Mouse (Mus musculus): Measurements from ENCODE around the gene Vwa1. TPM values are rescaled to one million over a fixed set of nuclear protein-coding genes. Genes with fewer than 3 reads are reported as not detected.

Vwa1 gene
- polyA plus RNA-seq, 1 experiment from 2014 or later = 6.5 TPM

- 1% methylated on average over 10 of the region's 10 CpGs for WGBS
- DNase-seq (ENCODE audit: low spot score) (peak; percentile 52), ATAC-seq (no peak)
- Histone ChIP-seq H3K4me1 (ENCODE audit: insufficient read depth, low read depth, low read length) (peaks cover 10% of the 10 kb centered on the region), H3K9ac (replicated peaks; ENCODE audit: low read depth) (peak overlapping the region; percentile 60), H3K27me3 (replicated peaks; ENCODE audit: insufficient read depth, low read length) (no peaks in the 10 kb centered on the region), H3K27ac (ENCODE audit: low read length) (no peak overlapping the region), H3K36me3 (ENCODE audit: insufficient read depth, low read length) (peaks cover 9% of the 10 kb centered on the region; the same call in 1 of the 2 replicates), H3K4me3 (ENCODE audit: low read depth, low read length) (peak overlapping the region; percentile 67), H3K9me3 (ENCODE audit: low read length) (no peaks in the 10 kb centered on the region), H3K4me2 (replicated peaks; ENCODE audit: low read depth, low read length) (peak overlapping the region; percentile 94)
- TF ChIP-seq EP300 (IDR thresholded peaks at IDR 0.05) (no peak), CTCF (IDR thresholded peaks at IDR 0.05) (peak; percentile 53)
Observed at GRCm38 (mm10) chr4:155759862-155760612, 14.5 kb downstream of the Vwa1 start.

GRCm38 (mm10) chr4:155757011-155757410 is 17.5 kb downstream of the Vwa1 start:
- no peaks in the 10 kb centered on the region for H3K27me3 ChIP-seq (replicated peaks; ENCODE audit: insufficient read depth, low read length)
- H3K9ac ChIP-seq (replicated peaks; ENCODE audit: low read depth) = no peak overlapping the region
- H3K4me3 ChIP-seq (ENCODE audit: low read depth, low read length) = no peak overlapping the region
- peaks cover 20% of the 10 kb centered on the region; the same call in 1 of the 2 replicates for H3K36me3 ChIP-seq (ENCODE audit: insufficient read depth, low read length)
- H3K4me1 ChIP-seq (ENCODE audit: insufficient read depth, low read depth, low read length) = peaks cover 10% of the 10 kb centered on the region
- 91% methylated on average over 12 of the region's 12 CpGs for WGBS
- no peak for ATAC-seq
- TF ChIP-seq EP300 (IDR thresholded peaks at IDR 0.05) (no peak), CTCF (IDR thresholded peaks at IDR 0.05) (no peak)
- H3K4me2 ChIP-seq (replicated peaks; ENCODE audit: low read depth, low read length) = no peak overlapping the region
- no peak for DNase-seq (ENCODE audit: low spot score)
- no peak overlapping the region for H3K27ac ChIP-seq (ENCODE audit: low read length)
- no peaks in the 10 kb centered on the region for H3K9me3 ChIP-seq (ENCODE audit: low read length)

DNA sequence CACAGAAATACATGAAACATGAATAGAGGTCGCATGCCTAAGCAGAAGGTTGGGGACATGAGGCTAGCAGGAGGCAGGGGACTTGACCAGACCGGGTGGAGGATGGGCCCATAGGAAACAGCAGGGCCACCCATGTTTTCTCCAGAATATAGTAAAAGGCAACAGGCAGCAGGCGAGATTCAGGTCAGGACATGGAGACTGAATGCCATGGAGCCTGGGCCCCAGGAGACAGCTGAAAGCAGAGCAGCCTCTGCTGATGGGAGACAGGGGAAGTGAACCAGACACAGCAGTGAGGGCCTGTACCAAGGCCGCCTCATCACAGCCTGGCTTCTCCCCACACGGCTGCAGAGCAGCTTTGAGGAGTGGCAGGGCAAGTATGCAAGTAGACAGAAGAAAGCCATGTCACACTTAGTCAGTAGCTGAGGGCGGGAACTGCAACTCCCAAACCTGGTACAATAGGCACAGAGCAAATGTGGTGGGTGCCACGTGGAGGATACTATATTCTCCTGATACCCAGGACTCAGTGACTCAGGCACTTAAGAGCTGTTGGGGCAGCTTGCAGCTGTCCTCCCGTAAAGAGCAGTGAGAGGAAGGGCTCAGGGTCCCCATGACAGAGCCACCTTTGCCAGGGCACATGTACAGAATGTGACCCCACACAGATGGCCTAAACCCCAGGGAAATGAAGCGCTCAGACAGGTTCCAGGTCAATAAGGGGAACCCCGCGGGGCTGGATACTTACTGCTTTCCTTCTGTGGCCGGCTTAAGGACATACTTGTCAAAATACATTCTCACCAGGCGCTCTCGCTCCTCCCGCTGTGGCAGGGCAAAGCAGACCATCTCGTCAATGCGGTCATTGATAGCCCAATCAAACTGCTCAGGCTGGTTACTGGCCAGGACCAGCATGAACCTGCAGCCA is 27.7 kb downstream of the Vwa1 start:
- no peak overlapping the region for H3K4me2 ChIP-seq (replicated peaks; ENCODE audit: low read depth, low read length)
- TF ChIP-seq EP300 (IDR thresholded peaks at IDR 0.05) (no peak), CTCF (IDR thresholded peaks at IDR 0.05) (no peak)
- H3K27me3 ChIP-seq (replicated peaks; ENCODE audit: insufficient read depth, low read length) = no peaks in the 10 kb centered on the region
- 89% methylated on average over 17 of the region's 17 CpGs for WGBS
- DNase-seq (ENCODE audit: low spot score) (no peak), ATAC-seq (no peak)
- H3K9ac ChIP-seq (replicated peaks; ENCODE audit: low read depth) = no peak overlapping the region
- peaks cover 37% of the 10 kb centered on the region; the same call in 1 of the 2 replicates for H3K36me3 ChIP-seq (ENCODE audit: insufficient read depth, low read length)
- no peak overlapping the region for H3K27ac ChIP-seq (ENCODE audit: low read length)
- no peaks in the 10 kb centered on the region for H3K9me3 ChIP-seq (ENCODE audit: low read length)
- no peaks in the 10 kb centered on the region for H3K4me1 ChIP-seq (ENCODE audit: insufficient read depth, low read depth, low read length)
- no peak overlapping the region for H3K4me3 ChIP-seq (ENCODE audit: low read depth, low read length)

GRCm38 (mm10) chr4:155746036-155746548 is 28.4 kb downstream of the Vwa1 start:
- 83% methylated on average over 8 of the region's 8 CpGs for WGBS
- no peak for ATAC-seq
- no peak overlapping the region for H3K27ac ChIP-seq (ENCODE audit: low read length)
- H3K27me3 ChIP-seq (replicated peaks; ENCODE audit: insufficient read depth, low read length) = no peaks in the 10 kb centered on the region
- no peak overlapping the region for H3K4me3 ChIP-seq (ENCODE audit: low read depth, low read length)
- no peak overlapping the region for H3K9ac ChIP-seq (replicated peaks; ENCODE audit: low read depth)
- no peak for DNase-seq (ENCODE audit: low spot score)
- no peaks in the 10 kb centered on the region for H3K9me3 ChIP-seq (ENCODE audit: low read length)
- TF ChIP-seq CTCF (IDR thresholded peaks at IDR 0.05) = no peak
- TF ChIP-seq EP300 (IDR thresholded peaks at IDR 0.05) = no peak
- no peak overlapping the region for H3K4me2 ChIP-seq (replicated peaks; ENCODE audit: low read depth, low read length)
- peaks cover 30% of the 10 kb centered on the region; the same call in 1 of the 2 replicates for H3K36me3 ChIP-seq (ENCODE audit: insufficient read depth, low read length)
- H3K4me1 ChIP-seq (ENCODE audit: insufficient read depth, low read depth, low read length) = no peaks in the 10 kb centered on the region

DNA sequence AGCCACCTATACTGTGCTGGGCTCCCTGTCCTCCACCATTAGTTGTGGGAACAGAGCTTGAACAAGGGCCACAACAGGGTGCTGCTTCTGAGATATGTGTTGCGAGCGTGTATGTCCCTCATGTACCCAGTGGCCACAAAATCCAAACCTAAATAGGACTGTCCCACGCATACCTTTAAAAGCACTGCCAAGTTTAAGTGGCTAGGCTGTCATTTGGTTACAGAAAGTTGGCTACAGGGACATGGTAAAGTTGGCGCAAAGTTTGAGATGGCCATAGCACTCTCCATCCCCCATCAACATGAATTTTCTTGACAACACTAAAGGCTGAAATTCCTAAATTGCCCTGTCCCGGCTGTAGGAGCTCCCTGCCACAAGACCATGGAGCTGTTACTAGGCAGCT is 29.4 kb downstream of the Vwa1 start:
- no peak overlapping the region for H3K27ac ChIP-seq (ENCODE audit: low read length)
- no peaks in the 10 kb centered on the region for H3K27me3 ChIP-seq (replicated peaks; ENCODE audit: insufficient read depth, low read length)
- WGBS = 93% methylated on average over 5 of the region's 5 CpGs
- ATAC-seq (no peak), DNase-seq (ENCODE audit: low spot score) (no peak)
- H3K36me3 ChIP-seq (ENCODE audit: insufficient read depth, low read length) = peaks cover 30% of the 10 kb centered on the region; the same call in 1 of the 2 replicates
- TF ChIP-seq EP300 (IDR thresholded peaks at IDR 0.05) (no peak), CTCF (IDR thresholded peaks at IDR 0.05) (no peak)
- H3K9ac ChIP-seq (replicated peaks; ENCODE audit: low read depth) = no peak overlapping the region
- no peak overlapping the region for H3K4me3 ChIP-seq (ENCODE audit: low read depth, low read length)
- H3K4me2 ChIP-seq (replicated peaks; ENCODE audit: low read depth, low read length) = no peak overlapping the region
- no peaks in the 10 kb centered on the region for H3K4me1 ChIP-seq (ENCODE audit: insufficient read depth, low read depth, low read length)
- no peaks in the 10 kb centered on the region for H3K9me3 ChIP-seq (ENCODE audit: low read length)

- no peak for TF ChIP-seq CTCF (IDR thresholded peaks at IDR 0.05)
- no peak for TF ChIP-seq EP300 (IDR thresholded peaks at IDR 0.05)
- no peak overlapping the region for H3K9ac ChIP-seq (replicated peaks; ENCODE audit: low read depth)
- 86% methylated on average over 8 of the region's 8 CpGs for WGBS
- H3K9me3 ChIP-seq (ENCODE audit: low read length) = no peaks in the 10 kb centered on the region
- no peak overlapping the region for H3K4me3 ChIP-seq (ENCODE audit: low read depth, low read length)
- H3K36me3 ChIP-seq (ENCODE audit: insufficient read depth, low read length) = peaks cover 23% of the 10 kb centered on the region; the same call in 1 of the 2 replicates
- no peaks in the 10 kb centered on the region for H3K27me3 ChIP-seq (replicated peaks; ENCODE audit: insufficient read depth, low read length)
- DNase-seq (ENCODE audit: low spot score) (no peak), ATAC-seq (no peak)
- H3K27ac ChIP-seq (ENCODE audit: low read length) = no peak overlapping the region
- H3K4me1 ChIP-seq (ENCODE audit: insufficient read depth, low read depth, low read length) = no peaks in the 10 kb centered on the region
- H3K4me2 ChIP-seq (replicated peaks; ENCODE audit: low read depth, low read length) = no peak overlapping the region
Observed at GRCm38 (mm10) chr4:155744474-155744873, 30.0 kb downstream of the Vwa1 start.
